Mouse (Mus musculus) G1E (cell line): ENCODE results near the gene Zfp850. TPM values are rescaled to one million over a fixed set of nuclear protein-coding genes. Genes with fewer than 3 reads are reported as not detected.
"Not testable (repeated sequence)": the region's sequence is repeated elsewhere in the genome, so short reads cannot be mapped to it uniquely, and the experiment has no call there.

ENCODE experiments used
- ATAC-seq: 2 replicates; pipeline ENCODE4 v1.8.0; 2016; ENCODE audit warnings: mild to moderate bottlenecking; ENCODE audit not compliant: insufficient number of reproducible peaks, poor library complexity, low FRiP score, severe bottlenecking; ENCODE audit errors: extremely low read depth
- DNase-seq: peaks from one replicate; pipeline ENCODE4 v3.0.0; 2012; ENCODE audit warnings: low spot score
- H3K27me3 ChIP-seq: 2 replicates; pipeline ENCODE4 v1.6.1; 2012; ENCODE audit warnings: mild to moderate bottlenecking, low read length, inconsistent platforms; ENCODE audit not compliant: insufficient read depth
- H3K36me3 ChIP-seq: replicated peaks from 2 replicates; pipeline ENCODE3; 2012; ENCODE audit warnings: mild to moderate bottlenecking, inconsistent platforms
- H3K4me1 ChIP-seq: 2 replicates; pipeline ENCODE4 v1.6.1; 2012; ENCODE audit warnings: low read depth, low read length, inconsistent platforms, mixed read lengths; ENCODE audit not compliant: insufficient read depth
- H3K4me3 ChIP-seq: 2 replicates; pipeline ENCODE4 v1.5.1; 2012; ENCODE audit warnings: low read depth, mild to moderate bottlenecking, inconsistent platforms, low read length, moderate library complexity, mixed read lengths
- H3K9me3 ChIP-seq: replicated peaks from 2 replicates; pipeline ENCODE4 v1.6.1; 2012; ENCODE audit warnings: inconsistent platforms
- CTCF ChIP-seq: IDR thresholded peaks from 2 replicates; pipeline ENCODE4 v1.5.1; 2012; ENCODE audit warnings: low read depth, low read length, inconsistent platforms, mixed read lengths
- GATA1 ChIP-seq: IDR thresholded peaks from 2 replicates; pipeline ENCODE4 v1.6.1; 2012; ENCODE audit warnings: borderline replicate concordance, low read length, inconsistent platforms, mixed read lengths
- GATA2 ChIP-seq: IDR thresholded peaks from 2 replicates; pipeline ENCODE4 v1.6.1; 2012; ENCODE audit warnings: low read depth, low read length, inconsistent platforms, borderline replicate concordance
- POLR2AphosphoS5 ChIP-seq: IDR thresholded peaks from 2 replicates; pipeline ENCODE4 v1.6.1; 2012; ENCODE audit warnings: low read depth, low read length, inconsistent platforms; ENCODE audit not compliant: insufficient replicate concordance
- TAL1 ChIP-seq: conservative IDR thresholded peaks from 2 replicates; pipeline ENCODE4 v1.6.1; 2012; ENCODE audit warnings: low read depth, low read length, inconsistent platforms, mixed read lengths
- polyA plus RNA-seq: library from polyadenylated mRNA; stranded (reverse); fragments of >175 nt; gene quantifications from 2 replicates; pipeline ENCODE4 v1.2.3, GENCODE M21; 2012
- total RNA-seq, 2 experiments: library from RNA; stranded (forward) in 1 of 2; stranded (reverse) in 1 of 2; fragments of 200-1000 nt in 1 of 2; fragments of >200 nt in 1 of 2; fragmentation: Nextera tagmentation in 1 of 2; gene quantifications; 2 replicates each; pipeline ENCODE4 v1.2.3; 2014 to 2017

Zfp850 gene
- total and polyA plus RNA-seq, 3 experiments, result 0.35 to 12.5 (median 12.1) TPM

DNA sequence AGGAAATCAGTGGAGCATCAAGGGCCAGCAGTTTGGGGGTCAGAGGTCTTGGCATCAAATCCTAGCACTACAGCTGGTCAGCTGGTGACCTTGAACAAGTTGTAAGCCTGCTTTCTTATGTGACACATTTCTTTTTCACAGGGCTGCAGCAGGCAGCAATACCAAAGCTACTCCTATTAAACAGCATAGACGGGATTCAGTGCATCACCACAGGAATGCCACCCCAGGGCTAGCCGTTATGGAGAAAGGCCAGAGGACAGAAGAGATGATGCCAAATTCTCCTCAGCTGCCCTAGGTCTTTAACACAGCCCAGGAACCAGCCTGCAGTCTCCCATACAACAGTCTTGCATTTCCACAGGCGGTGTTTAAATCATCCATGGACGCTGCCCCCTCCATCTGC lies 30.6 kb upstream of the Zfp850 start:
- Histone ChIP-seq H3K4me1 (peaks cover 40% of the 10 kb centered on the region), H3K4me3 (no peak overlapping the region), H3K9me3 (no peaks in the 10 kb centered on the region), H3K27me3 (no peaks in the 10 kb centered on the region), H3K36me3 (peaks cover 96% of the 10 kb centered on the region)
- DNase-seq (no peak), ATAC-seq (no peak)
- TF ChIP-seq POLR2AphosphoS5 (no peak), GATA2 (no peak), TAL1 (no peak), CTCF (no peak), GATA1 (no peak)

DNA sequence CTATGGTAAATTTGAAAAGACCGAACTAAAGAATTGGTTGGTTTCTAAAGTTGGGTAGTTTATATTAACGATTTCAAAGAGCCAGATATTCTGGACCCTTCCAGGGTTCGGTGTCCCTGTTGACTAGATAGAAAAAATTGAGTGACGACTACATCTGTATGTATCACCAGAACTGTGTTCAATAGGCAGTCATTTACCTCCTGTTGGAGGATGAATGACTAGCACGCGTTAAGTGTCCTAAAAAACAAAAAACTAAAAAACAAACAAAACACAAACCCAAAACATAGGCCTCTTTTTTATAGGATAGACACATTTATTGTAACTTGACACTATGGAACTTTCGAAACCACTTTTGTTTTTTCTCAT lies 513 bp upstream of the Zfp850 start:
- H3K4me1 ChIP-seq, result peaks cover 15% of the 10 kb centered on the region
- peak overlapping the region; percentile 84 for H3K4me3 ChIP-seq
- peaks cover 25% of the 10 kb centered on the region for H3K36me3 ChIP-seq
- DNase-seq (peak; percentile 5), ATAC-seq (no peak)
- TF ChIP-seq GATA1, result no peak
- TF ChIP-seq POLR2AphosphoS5, result no peak
- TF ChIP-seq GATA2, result no peak
- no peak for TF ChIP-seq CTCF
- no peak for TF ChIP-seq TAL1
- peaks cover 4% of the 10 kb centered on the region; the same call in 1 of the 2 replicates for H3K27me3 ChIP-seq
- H3K9me3 ChIP-seq, result no peaks in the 10 kb centered on the region

- TF ChIP-seq GATA2, result no peak
- no peak for TF ChIP-seq GATA1
- no peak for TF ChIP-seq TAL1
- TF ChIP-seq POLR2AphosphoS5, result no peak
- no peak for TF ChIP-seq CTCF
- H3K4me1 ChIP-seq, result peaks cover 15% of the 10 kb centered on the region
- no peak for ATAC-seq
- H3K27me3 ChIP-seq, result no peaks in the 10 kb centered on the region
- no peak for DNase-seq
- H3K9me3 ChIP-seq, result no peaks in the 10 kb centered on the region
- H3K36me3 ChIP-seq, result peaks cover 63% of the 10 kb centered on the region
- H3K4me3 ChIP-seq, result no peak overlapping the region
Measured at GRCm38 (mm10) chr7:28010271-28010670, 3.6 kb downstream of the Zfp850 start.

DNA sequence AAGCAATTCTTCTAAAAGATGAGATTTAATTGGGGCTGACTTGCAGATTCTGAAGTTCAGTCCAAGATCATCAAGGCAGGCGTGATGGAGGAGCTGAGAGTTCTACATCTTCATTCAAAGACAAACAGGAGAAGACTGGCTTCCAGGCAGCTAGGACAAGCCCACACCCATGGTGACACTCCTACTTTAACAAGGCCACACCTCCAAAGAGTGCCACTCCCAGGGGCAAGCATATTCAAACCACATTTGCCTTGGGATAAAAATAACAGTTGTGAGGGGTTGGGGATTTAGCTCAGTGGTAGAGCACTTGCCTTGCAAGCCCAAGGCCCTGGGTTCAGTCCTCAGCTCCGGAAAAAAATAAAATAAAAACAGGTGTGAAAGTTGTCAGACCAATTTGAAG lies 31.7 kb downstream of the Zfp850 start:
- Histone ChIP-seq H3K27me3 (no peaks in the 10 kb centered on the region), H3K4me3 (no peak overlapping the region), H3K9me3 (peaks cover 50% of the 10 kb centered on the region), H3K4me1 (peaks cover 11% of the 10 kb centered on the region), H3K36me3 (peaks cover 2% of the 10 kb centered on the region)
- ATAC-seq, result no peak
- DNase-seq, result no peak
- TF ChIP-seq GATA2, result no peak
- no peak for TF ChIP-seq GATA1
- TF ChIP-seq CTCF, result no peak
- no peak for TF ChIP-seq TAL1
- TF ChIP-seq POLR2AphosphoS5, result no peak

- peaks cover 26% of the 10 kb centered on the region for H3K9me3 ChIP-seq
- ATAC-seq (peak; percentile 85), DNase-seq (peak; percentile 64)
- H3K36me3 ChIP-seq, result peaks cover 28% of the 10 kb centered on the region
- H3K4me1 ChIP-seq, result peaks cover 19% of the 10 kb centered on the region
- no peak for TF ChIP-seq GATA2
- TF ChIP-seq POLR2AphosphoS5, result no peak
- no peak for TF ChIP-seq CTCF
- no peak for TF ChIP-seq TAL1
- no peak for TF ChIP-seq GATA1
- H3K27me3 ChIP-seq, result no peaks in the 10 kb centered on the region
- H3K4me3 ChIP-seq, result peak within 1 kb of the TSS; percentile 75
Measured at GRCm38 (mm10) chr7:27978683-27979528, 35.0 kb downstream of the Zfp850 start, which contains the start of gene Zfp780b. Zfp780b (minus strand) TSS chr7:27979171.

DNA sequence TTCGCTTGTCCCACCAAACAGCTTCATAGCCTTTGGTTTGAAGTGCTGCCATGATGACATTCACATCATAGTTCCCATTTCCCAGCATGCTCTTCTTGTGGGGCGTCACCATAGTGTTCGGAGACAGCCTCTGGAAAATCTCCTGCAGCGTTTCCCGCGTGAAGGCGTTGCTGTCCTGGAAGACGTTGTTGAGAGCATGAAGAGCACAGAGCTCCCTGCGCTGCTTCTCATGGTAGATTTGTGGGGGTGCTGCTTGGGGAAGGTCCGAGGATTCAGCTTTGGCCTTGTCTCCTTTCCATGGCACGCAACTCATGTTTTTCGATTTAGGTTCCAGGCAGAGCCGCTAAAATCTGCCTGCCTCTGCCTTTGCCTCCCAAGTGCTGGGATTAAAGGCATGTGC lies 64.5 kb downstream of the Zfp850 start:
- not testable (repeated sequence) for ATAC-seq

GRCm38 (mm10) chr7:27941869-27942268 lies 72.0 kb downstream of the Zfp850 start:
- not testable (repeated sequence) for H3K36me3 ChIP-seq, H3K4me1 ChIP-seq, H3K27me3 ChIP-seq, ATAC-seq, DNase-seq, H3K4me3 ChIP-seq, H3K9me3 ChIP-seq

More for the DNA sequence above, 64.5 kb downstream of the Zfp850 start:
- H3K9me3 ChIP-seq, H3K27me3 ChIP-seq, DNase-seq, H3K4me3 ChIP-seq, H3K4me1 ChIP-seq, H3K36me3 ChIP-seq: not testable (repeated sequence)

Other genes with a start within 250 kb of the Zfp850 start
- 6.0 and 8.0 TPM in 2 replicates for gene Zfp626, start 206.9 kb downstream of the Zfp850 start, total RNA-seq (2014; fragmentation: Nextera tagmentation)
- 6.2 and 6.3 TPM in 2 replicates for gene Zfp626, start 206.9 kb downstream of the Zfp850 start, total RNA-seq (2017)
- 0.13 and 0.14 TPM in 2 replicates for gene Zfp626, start 206.9 kb downstream of the Zfp850 start, polyA plus RNA-seq
- 9.6 TPM in 2 replicates for gene Zfp59, start 175.5 kb downstream of the Zfp850 start, total RNA-seq (2014; fragmentation: Nextera tagmentation)
- 8.9 and 9.2 TPM in 2 replicates for gene Zfp59, start 175.5 kb downstream of the Zfp850 start, total RNA-seq (2017)
- gene Zfp59, start 175.5 kb downstream of the Zfp850 start, polyA plus RNA-seq, result 0.15 and 0.33 TPM in 2 replicates
- gene Zfp607a, start 156.6 kb downstream of the Zfp850 start, total RNA-seq (2014; fragmentation: Nextera tagmentation), result 17.5 and 19.6 TPM in 2 replicates
- gene Zfp607a, start 156.6 kb downstream of the Zfp850 start, total RNA-seq (2017), result 12.2 and 15.5 TPM in 2 replicates
- 0.22 and 0.29 TPM in 2 replicates for gene Zfp607a, start 156.6 kb downstream of the Zfp850 start, polyA plus RNA-seq
- gene Zfp974, start 84.7 kb downstream of the Zfp850 start, total RNA-seq (2014; fragmentation: Nextera tagmentation), result 1.7 and 2.4 TPM in 2 replicates
- gene Zfp974, start 84.7 kb downstream of the Zfp850 start, total RNA-seq (2017), result 0.64 and 2.2 TPM in 2 replicates
- gene Zfp974, start 84.7 kb downstream of the Zfp850 start, polyA plus RNA-seq, result 0.03 TPM in 1 of 2 replicates, not detected in the other
- 37.9 and 39.8 TPM in 2 replicates for gene Zfp780b, start 34.9 kb downstream of the Zfp850 start, total RNA-seq (2014; fragmentation: Nextera tagmentation)
- gene Zfp780b, start 34.9 kb downstream of the Zfp850 start, total RNA-seq (2017), result 20.6 and 25.9 TPM in 2 replicates
- gene Zfp780b, start 34.9 kb downstream of the Zfp850 start, polyA plus RNA-seq, result 0.31 and 0.41 TPM in 2 replicates
- gene Psmc4, start 36.0 kb upstream of the Zfp850 start, total RNA-seq (2014; fragmentation: Nextera tagmentation), result 140 and 154 TPM in 2 replicates
- 175 and 188 TPM in 2 replicates for gene Psmc4, start 36.0 kb upstream of the Zfp850 start, total RNA-seq (2017)
- gene Psmc4, start 36.0 kb upstream of the Zfp850 start, polyA plus RNA-seq, result 96.9 and 123 TPM in 2 replicates
- not detected in 2 replicates for gene Fcgbp, start 57.1 kb upstream of the Zfp850 start, total RNA-seq (2014; fragmentation: Nextera tagmentation)
- 0.06 and 0.27 TPM in 2 replicates for gene Fcgbp, start 57.1 kb upstream of the Zfp850 start, total RNA-seq (2017)
- not detected in 2 replicates for gene Fcgbp, start 57.1 kb upstream of the Zfp850 start, polyA plus RNA-seq
- not detected in 2 replicates for gene 9530053A07Rik, start 115.4 kb upstream of the Zfp850 start, total RNA-seq (2014; fragmentation: Nextera tagmentation)
- gene 9530053A07Rik, start 115.4 kb upstream of the Zfp850 start, total RNA-seq (2017), result 0.12 and 0.22 TPM in 2 replicates
- not detected in 2 replicates for gene 9530053A07Rik, start 115.4 kb upstream of the Zfp850 start, polyA plus RNA-seq
- 71.4 and 78.3 TPM in 2 replicates for gene Fbl, start 155.6 kb upstream of the Zfp850 start, total RNA-seq (2014; fragmentation: Nextera tagmentation)
- gene Fbl, start 155.6 kb upstream of the Zfp850 start, total RNA-seq (2017), result 122 and 148 TPM in 2 replicates
- 585 and 591 TPM in 2 replicates for gene Fbl, start 155.6 kb upstream of the Zfp850 start, polyA plus RNA-seq
- gene Dyrk1b, start 165.4 kb upstream of the Zfp850 start, total RNA-seq (2014; fragmentation: Nextera tagmentation), result 17.5 and 24.8 TPM in 2 replicates
- 7.0 and 7.3 TPM in 2 replicates for gene Dyrk1b, start 165.4 kb upstream of the Zfp850 start, total RNA-seq (2017)
- 43.3 and 47.9 TPM in 2 replicates for gene Dyrk1b, start 165.4 kb upstream of the Zfp850 start, polyA plus RNA-seq